Mouse (Mus musculus): Measurements from ENCODE around the gene Bcdin3d.
"Not testable (repeated sequence)": the region's sequence is repeated elsewhere in the genome, so short reads cannot be mapped to it uniquely, and the experiment has no call there.

- TF ChIP-seq CTCF (conservative IDR thresholded peaks at IDR 0.05; ENCODE audit: low read length); NANOG (IDR thresholded peaks at IDR 0.05; ENCODE audit: borderline replicate concordance, low read length); POU5F1 (IDR thresholded peaks at IDR 0.05; ENCODE audit: borderline replicate concordance, low read length): not testable (repeated sequence)
These were observed 28.4 kb downstream of the Bcdin3d start for GRCm38 (mm10) chr15:99446136-99446535.

Measured in E14TG2a.4 (cell line).